Mouse (Mus musculus): ENCODE measurements around the gene Atxn1.

GRCm38 (mm10) chr13:45863779-45864178 lies 101.0 kb downstream of the Atxn1 start:
- TF ChIP-seq KAT2A (conservative IDR thresholded peaks at IDR 0.05; ENCODE audit: low read depth, low read length) (no peak), POLR2AphosphoS2 (IDR thresholded peaks at IDR 0.05; ENCODE audit: low read length) (no peak), CTCF (IDR thresholded peaks at IDR 0.05 in 2 of 3, conservative IDR thresholded peaks at IDR 0.05 in 1 of 3; ENCODE audit: control insufficient read depth in 1 of 3, insufficient read depth in 1 of 3, low read depth in 2 of 3, low read length in 3 of 3, poor library complexity in 1 of 3, severe bottlenecking in 1 of 3) (no peak), MAZ (IDR thresholded peaks at IDR 0.05; ENCODE audit: low read depth, low read length) (no peak), EP300 (IDR thresholded peaks at IDR 0.05; ENCODE audit: low read depth in 1 of 2, low read length in 2 of 2) (no peak), MXI1 (IDR thresholded peaks at IDR 0.05; ENCODE audit: low read depth, low read length) (no peak), BHLHE40 (IDR thresholded peaks at IDR 0.05; ENCODE audit: borderline replicate concordance, low read depth, low read length) (no peak), TAL1 (IDR thresholded peaks at IDR 0.05; ENCODE audit: low read length) (no peak)
